Mouse (Mus musculus) bone marrow, adult 2 months (tissue): ENCODE results near the gene Sfn.

Source experiments
- CTCF ChIP-seq: fragments of 200-500 bp; IDR thresholded peaks from 2 replicates; pipeline ENCODE4 v1.5.1; 2011; ENCODE audit warnings: low read length, control low read depth; ENCODE audit not compliant: control insufficient read depth, insufficient read depth
- POLR2A ChIP-seq: fragments of 200-500 bp; IDR thresholded peaks from 2 replicates; pipeline ENCODE4 v1.6.1; 2011; ENCODE audit warnings: low read depth, mild to moderate bottlenecking, control low read depth, low read length, borderline replicate concordance; ENCODE audit not compliant: control insufficient read depth

DNA sequence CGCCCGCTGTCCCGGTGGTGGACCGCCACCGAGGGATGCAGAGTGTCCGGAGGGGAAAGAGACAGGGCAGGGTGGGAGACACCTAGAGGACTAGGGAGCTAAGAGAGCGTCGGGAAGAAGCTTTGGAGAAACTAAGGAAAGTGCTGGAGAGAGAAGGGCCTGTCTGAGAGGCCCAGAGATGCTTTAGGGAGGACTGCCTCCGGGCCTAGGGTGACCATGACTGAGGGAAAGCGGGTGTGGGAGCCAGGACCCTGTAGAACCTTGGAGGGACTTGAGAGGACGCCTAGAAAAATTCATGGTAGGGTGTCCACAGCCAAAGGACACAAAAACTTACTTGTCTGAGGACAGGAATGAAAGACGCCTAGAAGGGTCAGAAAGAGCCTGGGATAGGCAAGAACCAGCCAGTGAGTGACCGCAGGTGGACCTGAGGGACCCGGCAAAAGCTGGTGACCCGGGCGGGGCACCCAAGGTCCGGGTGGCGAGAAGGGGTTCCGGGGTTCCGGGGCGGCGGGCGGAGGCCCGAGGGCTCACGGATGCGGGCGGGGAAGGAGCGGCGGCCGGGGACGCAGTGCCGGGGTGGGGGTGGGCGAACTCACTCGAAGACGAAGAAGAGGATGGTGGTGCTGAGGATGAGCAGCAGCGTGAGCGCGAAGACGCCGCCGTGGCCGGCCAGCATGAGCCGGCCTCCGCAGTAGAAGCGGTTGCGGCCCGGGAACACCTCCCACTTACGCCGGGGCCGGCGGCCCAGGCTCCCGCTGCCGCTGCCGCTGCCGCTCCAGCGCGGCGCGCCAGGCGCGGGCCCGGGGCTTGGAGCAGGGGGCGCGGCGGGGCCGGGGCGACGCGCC lies 30.7 kb upstream of the Sfn start:
- TF ChIP-seq CTCF (no peak), POLR2A (no peak)
